Mouse (Mus musculus) embryonic facial prominence, embryonic 14.5 days (tissue): ENCODE results near the gene Dusp8. TPM values are rescaled to one million over a fixed set of nuclear protein-coding genes. Genes with fewer than 3 reads are reported as not detected.

Experiments used
- ATAC-seq: fragments of 200-750 bp; cut with Nextera tagmentation; 2 replicates; pipeline ENCODE4 v1.8.0; 2017; ENCODE audit warnings: low read depth, moderate number of reproducible peaks, moderate TSS enrichment
- DNase-seq: peaks from one replicate; pipeline ENCODE4 v3.0.0-alpha.2; 2015; ENCODE audit warnings: low spot score
- H3K27ac ChIP-seq: fragments of 300-500 bp; sonication (generic); replicated peaks from 2 replicates; pipeline ENCODE4 v1.5.1; 2014; ENCODE audit warnings: low read depth, mild to moderate bottlenecking, low read length, moderate library complexity
- H3K27me3 ChIP-seq: fragments of 300-500 bp; sonication (generic); replicated peaks from 2 replicates; pipeline ENCODE4 v1.6.1; 2014; ENCODE audit warnings: low read length; ENCODE audit not compliant: control insufficient read depth, insufficient read depth
- H3K36me3 ChIP-seq: fragments of 300-500 bp; sonication (generic); 2 replicates; pipeline ENCODE4 v1.6.1; 2014; ENCODE audit warnings: low read length, mixed read lengths; ENCODE audit not compliant: control insufficient read depth, insufficient read depth
- H3K4me1 ChIP-seq: fragments of 300-500 bp; sonication (generic); 2 replicates; pipeline ENCODE4 v1.6.1; 2014; ENCODE audit warnings: antibody characterized with exemption, low read length; ENCODE audit not compliant: control insufficient read depth, insufficient read depth
- H3K4me2 ChIP-seq: fragments of 300-500 bp; sonication (generic); 2 replicates; pipeline ENCODE4 v1.6.1; 2014; ENCODE audit warnings: low read depth, mild to moderate bottlenecking, low read length, moderate library complexity, mixed read lengths
- H3K4me3 ChIP-seq: fragments of 300-500 bp; sonication (generic); 2 replicates; pipeline ENCODE4 v1.5.1; 2014; ENCODE audit warnings: low read depth, mild to moderate bottlenecking, low read length
- H3K9ac ChIP-seq: fragments of 300-500 bp; sonication (generic); 2 replicates; pipeline ENCODE4 v1.6.1; 2014; ENCODE audit warnings: low read depth, mild to moderate bottlenecking, low read length, moderate library complexity, mixed read lengths
- H3K9me3 ChIP-seq: fragments of 300-500 bp; sonication (generic); 2 replicates; pipeline ENCODE4 v1.6.1; 2016; ENCODE audit warnings: low read length; ENCODE audit not compliant: control insufficient read depth
- WGBS: fragments of 180-500 bp; shearing (Covaris S2); extraction: QIAGEN DNeasy Blood & Tissue Kit; methylation state at CpG from one replicate; pipeline ENCODE4 v1.1.7; 2014; 5-methylcytosine and 5-hydroxymethylcytosine counted together
- polyA plus RNA-seq: library from polyadenylated mRNA; unstranded; fragments of >200 nt; fragmentation: Nextera tagmentation; extraction: Ambion mirVana; gene quantifications from 2 replicates; pipeline ENCODE4 v1.2.1, GENCODE M21; 2014

The Dusp8 gene
- polyA plus RNA-seq, 1 experiment from 2014 or later: 11.1 TPM

- Histone ChIP-seq H3K27me3 (peaks cover 60% of the 10 kb centered on the region), H3K9me3 (no peaks in the 10 kb centered on the region), H3K9ac (peak overlapping the region; percentile 45; the same call in 1 of the 2 replicates), H3K27ac (no peak overlapping the region), H3K4me1 (peaks cover 5% of the 10 kb centered on the region; the same call in 1 of the 2 replicates), H3K4me3 (peak overlapping the region; percentile 34; the same call in 1 of the 2 replicates), H3K36me3 (0 out of 2 replicates have a peak, but pooled peaks cover 4% of the 10 kb centered on the region), H3K4me2 (peak overlapping the region; percentile 55)
- ATAC-seq (no peak), DNase-seq (no peak)
- 30% methylated on average over 3 of the region's 16 CpGs for WGBS
Measured at GRCm38 (mm10) chr7:142082607-142083006, 13.0 kb downstream of the Dusp8 start.

DNA sequence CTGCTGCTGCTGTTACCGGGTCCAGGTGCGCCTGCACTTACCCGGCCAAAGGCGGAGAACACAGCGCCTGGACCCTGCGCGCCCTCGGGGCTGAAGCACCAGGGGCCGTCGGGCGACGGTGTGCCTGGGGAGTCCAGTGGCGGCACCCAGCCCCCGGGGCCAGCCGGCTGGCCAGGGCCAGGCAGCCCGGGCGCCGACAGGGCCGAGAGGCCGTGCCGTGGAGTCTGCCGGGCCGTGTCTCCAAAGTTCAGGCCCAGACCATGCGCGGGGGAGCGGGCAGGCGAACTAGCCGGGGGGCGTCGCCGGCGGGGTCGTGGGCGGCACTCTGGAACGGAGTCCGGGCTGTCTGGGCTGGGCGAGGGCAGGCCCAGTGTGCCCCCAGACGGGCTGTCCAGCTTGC, 13.5 kb downstream of the Dusp8 start:
- 0 out of 2 replicates have a peak, but pooled peaks have one; percentile 9 for ATAC-seq
- peak overlapping the region; percentile 34 for H3K4me3 ChIP-seq
- 9% methylated on average over 16 of the region's 38 CpGs for WGBS
- peaks cover 5% of the 10 kb centered on the region; the same call in 1 of the 2 replicates for H3K4me1 ChIP-seq
- H3K36me3 ChIP-seq: 0 out of 2 replicates have a peak, but pooled peaks cover 4% of the 10 kb centered on the region
- peak overlapping the region; percentile 45 for H3K9ac ChIP-seq
- DNase-seq: no peak
- no peaks in the 10 kb centered on the region for H3K9me3 ChIP-seq
- H3K4me2 ChIP-seq: peak overlapping the region; percentile 55
- H3K27me3 ChIP-seq: peaks cover 57% of the 10 kb centered on the region
- no peak overlapping the region for H3K27ac ChIP-seq

GRCm38 (mm10) chr7:142081736-142082135, 13.9 kb downstream of the Dusp8 start:
- Histone ChIP-seq H3K36me3 (0 out of 2 replicates have a peak, but pooled peaks cover 4% of the 10 kb centered on the region), H3K4me2 (peak overlapping the region; percentile 55), H3K27ac (no peak overlapping the region), H3K4me3 (peak overlapping the region; percentile 34), H3K9ac (peak overlapping the region; percentile 45; the same call in 1 of the 2 replicates), H3K4me1 (peaks cover 5% of the 10 kb centered on the region; the same call in 1 of the 2 replicates), H3K9me3 (no peaks in the 10 kb centered on the region), H3K27me3 (peaks cover 57% of the 10 kb centered on the region)
- ATAC-seq (no peak), DNase-seq (no peak)
- WGBS: 38% methylated on average over 10 of the region's 17 CpGs

- Histone ChIP-seq H3K9ac (no peak overlapping the region), H3K4me2 (no peak overlapping the region), H3K27me3 (peaks cover 57% of the 10 kb centered on the region), H3K27ac (no peak overlapping the region), H3K4me1 (peaks cover 5% of the 10 kb centered on the region; the same call in 1 of the 2 replicates), H3K36me3 (0 out of 2 replicates have a peak, but pooled peaks cover 4% of the 10 kb centered on the region), H3K4me3 (no peak overlapping the region), H3K9me3 (no peaks in the 10 kb centered on the region)
- WGBS: 52% methylated on average over 2 of the region's 2 CpGs
- ATAC-seq (no peak), DNase-seq (no peak)
Measured at GRCm38 (mm10) chr7:142080876-142081275, 14.8 kb downstream of the Dusp8 start.

- DNase-seq: no peak
- no peak for ATAC-seq
- Histone ChIP-seq H3K9me3 (no peaks in the 10 kb centered on the region), H3K4me1 (peaks cover 3% of the 10 kb centered on the region; the same call in 1 of the 2 replicates), H3K27ac (no peak overlapping the region), H3K36me3 (0 out of 2 replicates have a peak, but pooled peaks cover 4% of the 10 kb centered on the region), H3K9ac (no peak overlapping the region), H3K4me3 (no peak overlapping the region), H3K4me2 (no peak overlapping the region), H3K27me3 (peaks cover 42% of the 10 kb centered on the region)
- 54% methylated on average over 5 of the region's 5 CpGs for WGBS
Measured at GRCm38 (mm10) chr7:142079365-142079764, 16.3 kb downstream of the Dusp8 start.

DNA sequence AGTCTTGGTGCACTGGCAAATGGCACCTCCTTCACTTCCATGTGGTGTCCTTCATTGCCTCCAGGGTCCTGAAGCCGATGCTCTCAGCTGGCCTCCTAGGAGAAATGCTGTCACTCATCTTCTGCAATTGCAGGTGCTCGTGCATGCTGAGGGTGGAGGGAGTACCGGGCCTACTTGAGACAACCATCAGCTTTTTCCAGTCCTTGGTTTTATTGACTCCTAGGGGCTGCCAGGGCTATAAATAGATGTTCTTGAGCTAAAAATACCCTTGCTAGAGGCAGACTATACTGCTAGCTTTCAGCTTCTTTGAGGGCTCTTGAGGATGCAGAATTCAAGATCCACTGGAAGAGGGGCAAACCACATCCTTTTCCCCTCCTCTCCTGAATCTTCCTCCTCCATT, 18.5 kb downstream of the Dusp8 start:
- H3K4me1 ChIP-seq: no peaks in the 10 kb centered on the region
- DNase-seq: no peak
- no peak overlapping the region for H3K4me3 ChIP-seq
- H3K9ac ChIP-seq: no peak overlapping the region
- H3K9me3 ChIP-seq: no peaks in the 10 kb centered on the region
- H3K4me2 ChIP-seq: no peak overlapping the region
- H3K27me3 ChIP-seq: peaks cover 24% of the 10 kb centered on the region
- 67% methylated on average over 3 of the region's 3 CpGs for WGBS
- H3K36me3 ChIP-seq: no peaks in the 10 kb centered on the region
- H3K27ac ChIP-seq: no peak overlapping the region
- ATAC-seq: no peak

DNA sequence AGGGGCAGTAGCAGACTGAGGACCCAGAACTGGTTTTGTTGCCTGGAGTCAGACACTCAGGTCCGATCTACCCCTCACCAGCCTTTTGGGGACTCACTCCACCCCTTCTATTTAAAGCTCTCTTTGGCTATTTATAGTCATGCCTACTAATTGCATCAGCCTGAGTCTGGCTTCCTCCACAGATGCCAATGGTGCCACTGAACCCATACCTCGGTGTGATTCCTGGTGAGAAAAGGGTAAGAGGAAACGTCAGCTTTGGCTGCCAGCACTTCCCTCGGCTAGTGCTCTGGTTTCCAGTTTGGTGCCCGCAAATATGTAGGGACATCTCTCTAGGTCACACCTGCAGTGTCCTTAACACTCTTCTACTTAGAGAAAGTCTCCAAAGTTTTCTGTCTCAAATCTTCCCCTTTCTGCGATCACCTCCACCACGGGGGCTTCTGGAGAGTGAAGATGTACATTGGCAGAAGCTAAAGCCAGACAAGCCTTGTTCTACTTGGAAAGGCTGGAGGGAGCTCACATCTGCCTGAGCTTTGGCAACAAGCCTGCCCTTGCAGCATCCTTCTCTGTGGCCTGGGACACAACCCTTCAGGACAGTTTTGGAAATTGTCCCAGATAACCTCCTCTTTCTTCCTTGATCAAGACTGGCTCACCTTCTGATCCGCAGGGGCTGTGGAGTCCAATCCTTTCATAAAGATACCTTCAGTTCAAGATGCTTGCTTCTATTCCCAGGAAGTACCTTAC, 21.3 kb downstream of the Dusp8 start:
- H3K36me3 ChIP-seq: no peaks in the 10 kb centered on the region
- no peak overlapping the region for H3K9ac ChIP-seq
- H3K4me2 ChIP-seq: no peak overlapping the region
- H3K4me3 ChIP-seq: no peak overlapping the region
- H3K9me3 ChIP-seq: no peaks in the 10 kb centered on the region
- no peaks in the 10 kb centered on the region for H3K4me1 ChIP-seq
- ATAC-seq: no peak
- WGBS: 80% methylated on average over 8 of the region's 8 CpGs
- H3K27ac ChIP-seq: no peak overlapping the region
- H3K27me3 ChIP-seq: 0 out of 2 replicates have a peak, but pooled peaks cover 7% of the 10 kb centered on the region
- no peak for DNase-seq

DNA sequence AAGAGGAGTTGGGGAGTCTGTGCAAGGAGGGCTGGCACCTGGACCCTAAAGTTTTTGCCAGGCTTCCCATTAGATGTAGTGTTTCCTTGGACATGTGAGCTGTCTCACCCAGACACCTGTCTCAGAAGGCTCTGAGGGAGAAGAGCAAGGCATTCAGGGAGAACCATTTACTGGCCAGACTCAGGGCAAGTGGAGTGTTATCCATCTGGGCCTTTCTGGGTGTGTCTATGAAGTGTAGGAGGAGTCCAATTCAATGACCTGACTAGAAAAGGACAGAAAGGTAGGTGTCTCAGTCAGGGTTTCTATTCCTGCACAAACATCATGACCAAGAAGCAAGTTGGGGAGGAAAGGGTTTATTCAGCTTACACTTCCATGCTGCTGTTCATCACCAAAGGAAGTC, 23.9 kb downstream of the Dusp8 start:
- H3K36me3 ChIP-seq: no peaks in the 10 kb centered on the region
- no peak overlapping the region for H3K4me2 ChIP-seq
- 0 out of 2 replicates have a peak, but pooled peaks cover 7% of the 10 kb centered on the region for H3K27me3 ChIP-seq
- H3K9me3 ChIP-seq: no peaks in the 10 kb centered on the region
- no peak overlapping the region for H3K4me3 ChIP-seq
- H3K27ac ChIP-seq: no peak overlapping the region
- ATAC-seq (no peak), DNase-seq (no peak)
- H3K9ac ChIP-seq: no peak overlapping the region
- no peaks in the 10 kb centered on the region for H3K4me1 ChIP-seq
